Mouse (Mus musculus): ENCODE measurements at regions not wholly inside any gene's neighbourhood (a gene's known extent, or its start where the extent isn't known, plus 50 kb on each side); places are given as distances from the start of the nearest gene placed in this dataset.

DNA sequence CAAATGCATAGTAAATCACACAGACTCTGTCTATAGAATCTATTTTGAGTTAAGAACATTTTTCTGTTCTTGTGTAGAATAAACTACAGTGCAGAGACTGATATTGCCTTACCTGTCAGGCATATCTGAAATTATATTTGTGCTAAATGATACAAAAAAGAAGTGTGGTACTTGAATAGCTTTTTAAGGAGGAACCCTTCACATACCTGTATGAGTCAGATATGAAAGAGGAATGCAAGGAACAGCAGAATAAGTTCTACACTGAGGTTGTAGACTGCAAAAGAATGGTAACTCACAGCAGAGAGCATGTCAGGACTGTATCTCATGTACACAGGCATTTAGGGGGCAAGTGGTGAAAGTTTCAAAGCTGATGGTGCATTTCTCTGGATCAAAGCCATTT, 1230.6 kb downstream of the Efnb2 start:
- H3K9ac ChIP-seq (replicated peaks; ENCODE audit: low read depth, low read length) = no peak overlapping the region
- H3K36me3 ChIP-seq (ENCODE audit: control insufficient read depth, insufficient read depth, low read length) = no peaks in the 10 kb centered on the region
- H3K4me2 ChIP-seq (replicated peaks; ENCODE audit: low read depth, low read length) = no peak overlapping the region
- ATAC-seq (ENCODE audit: insufficient number of reproducible peaks, insufficient read depth, low FRiP score, low read depth) = no peak
- no peaks in the 10 kb centered on the region for H3K27me3 ChIP-seq (ENCODE audit: control insufficient read depth, insufficient read depth, low read length)
- no peaks in the 10 kb centered on the region for H3K9me3 ChIP-seq (ENCODE audit: control insufficient read depth, low read depth, low read length)
- H3K4me3 ChIP-seq (ENCODE audit: low read depth, low read length) = no peak overlapping the region
- no peak overlapping the region for H3K27ac ChIP-seq (ENCODE audit: low read length)
- no peaks in the 10 kb centered on the region for H3K4me1 ChIP-seq (ENCODE audit: control insufficient read depth, insufficient read depth, low read length)

- H3K27me3 ChIP-seq (ENCODE audit: control insufficient read depth, insufficient read depth, low read length) = no peaks in the 10 kb centered on the region
Observed at GRCm38 (mm10) chr8:7398175-7398574, 1262.9 kb downstream of the Efnb2 start.

GRCm38 (mm10) chr8:7397355-7397862, 1263.6 kb downstream of the Efnb2 start:
- no peak for ATAC-seq (ENCODE audit: insufficient number of reproducible peaks, insufficient read depth, low FRiP score, low read depth)
- Histone ChIP-seq H3K4me2 (replicated peaks; ENCODE audit: low read depth, low read length) (no peak overlapping the region), H3K27me3 (ENCODE audit: control insufficient read depth, insufficient read depth, low read length) (no peaks in the 10 kb centered on the region), H3K9ac (replicated peaks; ENCODE audit: low read depth, low read length) (no peak overlapping the region), H3K4me3 (ENCODE audit: low read depth, low read length) (no peak overlapping the region), H3K4me1 (ENCODE audit: control insufficient read depth, insufficient read depth, low read length) (no peaks in the 10 kb centered on the region), H3K27ac (ENCODE audit: low read length) (no peak overlapping the region), H3K36me3 (ENCODE audit: control insufficient read depth, insufficient read depth, low read length) (no peaks in the 10 kb centered on the region), H3K9me3 (ENCODE audit: control insufficient read depth, low read depth, low read length) (no peaks in the 10 kb centered on the region)
- 70% methylated on average over 5 of the region's 5 CpGs for WGBS

More at GRCm38 (mm10) chr8:7398175-7398574, 1262.9 kb downstream of the Efnb2 start:
- Histone ChIP-seq H3K27ac (ENCODE audit: low read length) (no peak overlapping the region), H3K4me3 (ENCODE audit: low read depth, low read length) (no peak overlapping the region), H3K9ac (replicated peaks; ENCODE audit: low read depth, low read length) (no peak overlapping the region), H3K9me3 (ENCODE audit: control insufficient read depth, low read depth, low read length) (no peaks in the 10 kb centered on the region), H3K4me2 (replicated peaks; ENCODE audit: low read depth, low read length) (no peak overlapping the region), H3K36me3 (ENCODE audit: control insufficient read depth, insufficient read depth, low read length) (no peaks in the 10 kb centered on the region), H3K4me1 (ENCODE audit: control insufficient read depth, insufficient read depth, low read length) (no peaks in the 10 kb centered on the region)
- 83% methylated on average over 2 of the region's 2 CpGs for WGBS
- no peak for ATAC-seq (ENCODE audit: insufficient number of reproducible peaks, insufficient read depth, low FRiP score, low read depth)

Data from stomach, embryonic 14.5 days (tissue).